Mouse (Mus musculus): Measurements from ENCODE around the gene Rxfp1. TPM values are rescaled to one million over a fixed set of nuclear protein-coding genes. Genes with fewer than 3 reads are reported as not detected.

Rxfp1 gene
- polyA plus RNA-seq (2012; rRNA removed) = 0.30 and 0.87 TPM in 2 replicates

GRCm38 (mm10) chr3:79737780-79738179 lies at the start of gene Rxfp1:
Rxfp1 (minus strand) TSS chr3:79737880.

GRCm38 (mm10) chr3:79629416-79629730 lies 108.3 kb downstream of the Rxfp1 start, which contains the start of gene Etfdh:
Etfdh (minus strand) TSS chr3:79629500.

GRCm38 (mm10) chr3:79628561-79629415 lies 108.9 kb downstream of the Rxfp1 start, which contains the start of gene 4930579G24Rik:
4930579G24Rik (plus strand) TSS chr3:79629079.

Other genes with a start within 250 kb of the Rxfp1 start
- gene Fnip2, start 170.1 kb downstream of the Rxfp1 start, polyA plus RNA-seq (2012; rRNA removed) = 7.8 and 12.8 TPM in 2 replicates
- gene Ppid, start 146.5 kb downstream of the Rxfp1 start, polyA plus RNA-seq (2012; rRNA removed) = 128 and 150 TPM in 2 replicates
- 11.5 and 14.5 TPM in 2 replicates for gene 4930579G24Rik, start 108.8 kb downstream of the Rxfp1 start, polyA plus RNA-seq (2012; rRNA removed)
- 30.3 and 35.8 TPM in 2 replicates for gene Etfdh, start 108.4 kb downstream of the Rxfp1 start, polyA plus RNA-seq (2012; rRNA removed)
- gene Tmem144, start 114.9 kb upstream of the Rxfp1 start, polyA plus RNA-seq (2012; rRNA removed) = 0.95 and 1.8 TPM in 2 replicates
- gene Fam198b, start 146.7 kb upstream of the Rxfp1 start, polyA plus RNA-seq (2012; rRNA removed) = 1.5 and 5.6 TPM in 2 replicates

All from central nervous system, embryonic 11.5 days (tissue).